Mouse (Mus musculus) cerebral cortex, adult 2 months (tissue): ENCODE data around the gene Ipo5.

Experiments used
- WGBS: fragments of 180-500 bp; shearing (Covaris S2); methylation state at CpG from one replicate; pipeline ENCODE4 v1.1.7; 2018; 5-methylcytosine and 5-hydroxymethylcytosine counted together

The Ipo5 gene

GRCm38 (mm10) chr14:120924044-120924443, 13.0 kb downstream of the Ipo5 start:
- WGBS, result 98% methylated on average over 4 of the region's 4 CpGs

- 78% methylated on average over 14 of the region's 14 CpGs for WGBS
Observed at GRCm38 (mm10) chr14:120925731-120926585, 14.9 kb downstream of the Ipo5 start.

- 76% methylated on average over 4 of the region's 4 CpGs for WGBS
Observed at GRCm38 (mm10) chr14:120931236-120931635, 20.2 kb downstream of the Ipo5 start.

GRCm38 (mm10) chr14:120933624-120934023, 22.6 kb downstream of the Ipo5 start:
- 93% methylated on average over 8 of the region's 8 CpGs for WGBS

GRCm38 (mm10) chr14:120937102-120937501, 26.1 kb downstream of the Ipo5 start:
- 85% methylated on average over 1 of the region's 1 CpGs for WGBS

GRCm38 (mm10) chr14:120942803-120943202, 31.8 kb downstream of the Ipo5 start:
- WGBS, result 88% methylated on average over 9 of the region's 9 CpGs

GRCm38 (mm10) chr14:120945146-120945545, 34.1 kb downstream of the Ipo5 start:
- WGBS, result 78% methylated on average over 7 of the region's 7 CpGs

GRCm38 (mm10) chr14:120947104-120947503, 36.1 kb downstream of the Ipo5 start:
- WGBS, result 32% methylated on average over 8 of the region's 8 CpGs

- 95% methylated on average over 5 of the region's 5 CpGs for WGBS
Observed at GRCm38 (mm10) chr14:120949002-120949401, 38.0 kb downstream of the Ipo5 start.

GRCm38 (mm10) chr14:120950068-120950467, 39.0 kb downstream of the Ipo5 start:
- WGBS, result 65% methylated on average over 2 of the region's 2 CpGs

GRCm38 (mm10) chr14:120952434-120952833, 41.4 kb downstream of the Ipo5 start:
- 30% methylated on average over 2 of the region's 2 CpGs for WGBS

- WGBS, result 43% methylated on average over 8 of the region's 8 CpGs
Observed at GRCm38 (mm10) chr14:120960551-120960950, 49.5 kb downstream of the Ipo5 start.

- 35% methylated on average over 5 of the region's 5 CpGs for WGBS
Observed at GRCm38 (mm10) chr14:120960991-120961390, 50.0 kb downstream of the Ipo5 start.

- 78% methylated on average over 6 of the region's 6 CpGs for WGBS
Observed at GRCm38 (mm10) chr14:120967072-120967471, 56.0 kb downstream of the Ipo5 start.

- WGBS, result 91% methylated on average over 4 of the region's 4 CpGs
Observed at GRCm38 (mm10) chr14:120968723-120969122, 57.7 kb downstream of the Ipo5 start.

- WGBS, result 89% methylated on average over 3 of the region's 3 CpGs
Observed at GRCm38 (mm10) chr14:120969673-120970072, 58.6 kb downstream of the Ipo5 start.

GRCm38 (mm10) chr14:120970637-120971036, 59.6 kb downstream of the Ipo5 start:
- 83% methylated on average over 8 of the region's 8 CpGs for WGBS

- 69% methylated on average over 6 of the region's 6 CpGs for whole genome bisulfite sequencing
Observed at GRCm38 (mm10) chr14:120971313-120971712, 60.3 kb downstream of the Ipo5 start.

GRCm38 (mm10) chr14:120979559-120979958, 68.5 kb downstream of the Ipo5 start:
- 45% methylated on average over 3 of the region's 3 CpGs for WGBS

GRCm38 (mm10) chr14:120989126-120989525, 78.1 kb downstream of the Ipo5 start:
- 44% methylated on average over 6 of the region's 6 CpGs for WGBS
